Mouse (Mus musculus) left cerebral cortex, adult 8-10 months (tissue): ENCODE results near the gene Rassf7. TPM values are rescaled to one million over a fixed set of nuclear protein-coding genes. Genes with fewer than 3 reads are reported as not detected.

ENCODE experiments used
- DNase-seq, 2 experiments: peaks; one replicate each; pipeline ENCODE4 v3.0.0; 2022; ENCODE audit warnings: low spot score in 2 of 2
- total RNA-seq, 4 experiments: library from RNA; stranded (reverse); gene quantifications; 2 replicates each; pipeline ENCODE4 v1.2.4; 2022

Gene Rassf7
- 1 to 10 TPM in 3 of 4 experiments, under 1 TPM in 1; 0.89 to 2.7 (median 2.4) TPM for total RNA-seq

DNA sequence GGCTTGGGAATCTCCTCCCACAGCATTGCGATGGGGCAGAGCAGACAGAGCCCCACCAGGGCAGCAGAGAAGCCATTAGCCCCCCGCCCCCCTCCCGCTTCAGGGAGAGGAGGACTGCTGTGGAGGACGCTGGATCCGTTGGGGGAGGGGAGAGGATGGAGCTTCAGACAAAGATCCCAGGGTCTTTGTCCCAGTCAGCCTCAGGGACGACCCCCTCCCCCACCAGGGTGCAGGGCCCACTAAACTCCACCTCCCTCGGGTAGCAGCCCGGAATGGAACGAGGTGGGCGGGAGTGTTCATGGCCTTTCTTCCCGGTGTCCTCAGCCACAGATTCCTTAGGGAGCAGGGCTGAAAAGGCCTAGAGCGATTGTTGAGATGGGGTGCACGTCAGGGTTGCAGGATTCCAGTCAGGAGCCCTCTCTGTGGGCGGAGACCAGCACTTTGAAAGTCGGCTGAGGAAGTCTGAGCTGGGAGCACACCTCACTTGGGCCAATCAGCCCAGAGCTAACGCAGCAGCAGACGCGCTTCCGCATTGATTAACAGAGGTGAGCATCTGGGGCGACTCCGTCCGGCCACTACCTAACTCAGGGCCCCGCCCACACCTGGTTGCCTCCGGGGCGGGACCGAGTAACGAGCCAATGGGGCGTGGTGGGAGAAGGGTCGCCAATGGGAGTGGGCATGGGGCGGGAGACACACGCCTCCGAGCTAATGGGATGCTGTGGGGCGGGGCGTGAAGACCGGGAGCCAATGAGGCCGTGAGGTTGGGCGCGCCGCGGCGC, at the start of gene Rassf7:
TSS of gene Rassf7 (plus strand) at position 760 of the 779 bp plus-strand sequence.
- DNase-seq: peak; percentile 52 to 82

DNA sequence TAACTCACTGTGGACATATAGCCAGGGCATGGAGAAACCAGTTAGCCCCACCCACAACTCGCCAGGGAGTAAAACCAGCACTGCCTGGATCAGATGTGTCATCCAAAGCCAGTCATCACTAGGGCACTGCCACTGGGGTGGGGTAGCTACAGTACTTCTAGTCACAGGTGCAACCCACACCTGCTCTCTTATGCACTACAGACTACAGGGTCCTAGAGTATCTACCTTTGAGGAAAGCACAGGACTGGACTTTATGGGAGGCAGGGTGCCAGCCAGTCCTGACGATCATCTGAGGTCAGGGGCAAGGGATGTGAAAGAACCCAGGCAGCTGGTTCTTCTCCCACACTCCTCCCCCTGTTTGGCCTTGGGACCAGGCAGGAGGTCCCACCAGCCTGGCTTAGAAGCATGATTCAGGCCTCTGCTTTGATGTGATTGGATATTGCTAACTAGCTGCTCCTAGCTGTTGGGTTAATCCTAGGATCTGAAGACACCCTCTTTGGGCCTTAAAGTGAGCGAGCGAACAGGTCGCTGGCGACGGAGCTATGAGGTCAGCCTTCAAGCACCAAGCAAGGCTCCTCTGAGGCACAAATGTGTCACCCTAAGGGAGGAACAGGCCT, 47.7 kb upstream of the Rassf7 start:
- no peak for DNase-seq

DNA sequence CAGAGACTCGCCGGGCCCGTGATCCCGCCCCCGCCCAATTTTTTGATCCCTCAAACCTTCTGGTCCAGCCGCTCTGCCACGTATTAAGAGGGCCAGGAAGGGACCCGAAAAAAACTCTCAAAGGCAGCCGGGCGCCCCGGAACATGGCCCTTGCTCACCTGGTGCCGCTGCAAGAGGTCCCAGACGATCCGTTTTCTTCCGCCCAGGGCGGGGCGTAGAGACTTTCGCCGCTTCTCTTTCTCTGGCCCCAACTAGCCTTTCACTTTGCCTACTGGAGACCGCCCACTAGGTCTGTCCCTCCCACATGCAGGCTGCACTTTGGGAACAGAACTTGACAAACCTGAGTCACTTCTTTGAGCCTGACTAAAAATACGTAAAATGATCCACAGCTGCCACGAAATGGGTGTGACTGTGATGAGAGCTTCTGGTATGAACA, 47.1 kb upstream of the Rassf7 start:
- DNase-seq: peak in 1 of 2 experiments; percentile 71

DNA sequence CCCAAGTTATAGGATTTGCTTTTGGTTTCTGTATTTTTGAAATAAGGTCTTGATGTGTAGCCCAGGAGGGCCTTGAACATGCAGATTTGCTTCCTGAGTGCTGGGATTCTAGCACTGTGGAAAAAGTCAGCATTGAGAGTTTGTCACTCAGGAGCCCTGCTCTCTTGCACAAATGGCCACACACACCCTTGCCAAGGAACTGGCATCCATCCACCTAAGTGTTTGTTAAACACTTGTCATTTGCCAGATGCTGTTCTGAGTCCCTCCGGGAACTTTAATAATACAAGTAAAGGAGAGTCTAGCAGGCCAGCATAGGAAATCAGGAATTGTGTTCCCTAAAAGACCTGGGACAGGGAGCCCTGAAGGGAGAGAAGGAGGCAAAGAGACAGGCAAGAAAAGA, 46.4 kb upstream of the Rassf7 start:
- no peak for DNase-seq

DNA sequence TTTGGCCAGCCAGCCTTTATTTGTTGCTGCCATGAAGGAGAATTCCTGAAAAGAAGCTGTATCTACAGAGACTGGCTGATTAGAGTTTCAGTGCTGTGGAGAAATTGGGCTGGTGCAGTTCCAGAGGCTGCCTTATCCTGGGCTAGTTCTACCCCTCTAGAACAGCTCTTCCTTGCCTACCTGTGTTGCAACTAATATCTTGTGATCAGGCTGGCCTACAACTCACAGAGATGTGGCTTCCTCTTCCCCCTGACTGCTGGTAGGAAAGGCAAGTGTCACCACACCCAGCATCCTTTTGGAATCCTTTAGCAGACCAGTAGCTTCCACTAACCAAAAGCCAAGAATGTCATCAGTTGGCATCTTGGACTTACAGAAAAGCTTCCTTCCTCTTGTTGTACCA, 45.8 kb upstream of the Rassf7 start:
- DNase-seq: no peak

DNA sequence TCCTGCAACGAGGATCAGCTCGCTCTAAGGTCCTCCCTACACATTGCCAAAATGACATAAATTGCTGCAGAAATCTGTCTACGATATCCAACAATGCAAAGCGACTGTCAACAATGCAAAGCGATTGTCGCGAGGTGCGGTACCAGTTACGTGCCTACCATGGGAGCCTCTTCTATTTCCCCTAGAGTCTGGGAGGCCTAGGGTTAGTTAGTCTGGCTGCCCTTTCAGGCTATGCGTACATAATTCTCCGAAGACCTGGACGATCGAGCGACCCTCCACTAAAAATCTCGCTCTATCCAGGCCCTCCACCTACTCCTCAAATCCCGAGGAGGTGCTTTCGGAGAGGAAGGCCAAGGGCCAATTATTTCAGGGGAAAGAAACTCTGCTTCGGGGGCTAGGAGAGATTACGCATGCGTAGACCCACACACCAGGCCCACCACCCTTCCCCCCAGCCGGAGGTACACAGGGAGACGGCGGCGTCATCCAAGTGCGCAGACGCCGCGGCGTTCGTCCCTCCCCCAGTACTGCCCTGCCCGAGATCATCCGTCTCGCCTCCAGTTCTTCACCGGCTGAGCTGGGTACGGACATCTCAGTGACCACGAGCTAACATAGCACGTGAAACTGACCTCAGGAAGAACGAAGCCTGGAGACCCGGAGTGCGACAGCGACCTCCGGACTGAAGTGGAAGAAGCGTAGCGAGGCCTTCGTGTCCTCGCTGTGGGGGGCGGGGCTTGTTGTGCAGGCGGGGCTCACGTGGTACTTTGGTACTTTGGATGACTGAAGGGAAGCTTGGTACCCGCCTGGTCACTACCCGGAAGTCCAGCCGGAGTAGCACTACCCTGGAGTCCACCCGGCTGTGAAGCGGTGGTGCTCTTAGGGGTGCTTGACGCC, 43.3 kb upstream of the Rassf7 start, which contains the start of gene Rnh1:
TSS of gene Rnh1 (minus strand) at position 742 of the 891 bp plus-strand sequence.
- peak; percentile 78 to 93 for DNase-seq

DNA sequence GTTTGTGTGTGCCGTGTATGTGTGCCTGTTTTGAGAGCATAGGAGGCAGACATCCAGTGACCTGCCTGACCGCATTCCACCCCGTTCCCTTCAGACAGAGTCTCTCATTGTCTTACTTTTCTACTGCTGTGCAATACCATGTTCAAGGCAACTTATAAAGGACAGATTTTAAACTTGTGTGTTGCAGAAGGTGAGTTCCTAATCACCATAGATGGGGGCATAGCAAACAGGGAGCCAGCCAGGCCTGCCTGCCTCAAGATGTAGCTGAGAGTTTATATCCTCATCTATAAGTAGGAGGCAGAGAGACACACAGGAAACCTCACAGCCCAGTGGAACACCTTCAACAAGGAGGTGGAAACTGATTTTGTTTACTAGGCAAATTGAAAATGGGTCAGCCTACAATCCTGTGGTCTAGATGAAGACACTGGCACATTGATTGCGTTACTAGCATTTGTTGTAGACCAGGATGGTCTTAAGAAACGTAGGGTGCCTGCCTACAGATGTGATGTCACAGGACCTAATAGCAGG, 42.3 kb upstream of the Rassf7 start:
- DNase-seq: no peak

DNA sequence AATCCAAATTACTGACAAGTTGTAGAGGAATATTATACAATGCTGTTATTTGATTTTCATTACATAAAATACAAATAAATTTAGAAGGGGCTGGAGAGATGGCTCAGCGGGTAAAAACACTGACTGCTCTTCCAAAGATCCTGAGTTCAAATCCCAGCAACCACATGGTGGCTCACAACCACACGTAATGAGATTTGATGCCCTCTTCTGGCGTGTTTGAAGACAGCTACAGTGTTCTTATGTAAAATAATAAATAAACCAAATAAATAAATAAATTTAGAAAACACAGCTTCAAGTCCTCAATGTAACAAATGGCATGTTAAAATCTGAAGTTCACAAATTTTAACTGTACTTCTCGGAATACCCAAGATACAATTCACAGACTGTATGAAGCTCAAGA, 40.6 kb upstream of the Rassf7 start:
- DNase-seq: no peak

DNA sequence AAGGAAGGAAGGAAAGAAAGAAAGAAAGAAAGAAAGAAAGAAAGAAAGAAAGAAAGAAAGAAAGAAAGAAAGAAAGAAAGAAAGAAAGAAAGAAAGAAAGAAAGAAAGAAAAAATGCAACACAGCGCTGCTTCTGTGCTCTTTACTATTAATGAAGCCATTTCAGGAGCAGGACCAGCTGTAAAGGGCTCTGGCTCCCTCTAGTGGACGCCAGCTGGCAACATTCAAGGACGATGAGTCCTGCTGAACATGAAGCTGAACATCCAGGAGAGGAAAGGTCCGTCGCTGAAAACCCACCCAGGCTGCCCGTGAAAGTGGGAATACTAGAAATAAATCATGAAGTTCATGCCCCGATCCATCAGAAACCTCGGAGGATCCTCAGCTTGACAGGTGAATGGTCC, 39.5 kb upstream of the Rassf7 start:
- peak; percentile 62 to 72 for DNase-seq

DNA sequence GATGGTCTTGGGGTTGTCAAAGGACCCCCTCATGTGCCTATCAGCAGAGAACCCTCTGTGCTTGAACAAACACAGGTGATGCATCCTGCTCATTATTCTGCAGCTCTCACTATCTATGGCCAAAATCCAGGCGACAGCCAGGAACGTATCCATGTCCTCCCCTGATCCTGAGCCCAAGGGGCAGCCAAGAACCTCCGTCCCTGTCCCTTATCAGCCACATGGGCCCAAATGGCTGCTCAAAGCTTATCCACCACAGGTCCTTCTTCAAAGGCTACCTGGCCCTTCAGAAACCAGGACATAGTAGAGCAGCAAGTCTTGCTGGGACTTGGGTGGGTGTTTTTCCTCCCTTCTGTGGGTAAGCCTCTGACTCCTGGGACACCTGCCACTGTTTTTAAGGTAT, 27.5 kb upstream of the Rassf7 start:
- no peak for DNase-seq

DNA sequence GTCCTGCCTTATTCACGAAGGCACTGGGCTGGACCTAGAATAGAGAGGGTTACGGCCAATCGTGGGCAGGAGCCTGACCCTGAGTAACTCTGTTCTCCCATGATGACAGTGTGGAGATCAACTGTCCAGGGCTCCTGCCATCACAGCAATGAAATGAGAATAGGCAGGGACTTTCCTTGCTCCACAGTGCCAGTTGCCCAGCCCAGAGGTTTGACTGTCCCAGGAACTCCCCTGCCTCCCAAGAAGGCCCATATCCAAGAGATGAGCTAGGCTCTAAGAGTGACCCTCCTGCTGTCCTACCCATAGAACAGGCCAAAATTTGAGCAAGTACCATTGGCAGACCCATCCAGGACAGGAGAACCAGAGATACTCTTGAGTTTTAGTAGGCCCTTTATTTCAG, 26.9 kb upstream of the Rassf7 start:
- no peak for DNase-seq

DNA sequence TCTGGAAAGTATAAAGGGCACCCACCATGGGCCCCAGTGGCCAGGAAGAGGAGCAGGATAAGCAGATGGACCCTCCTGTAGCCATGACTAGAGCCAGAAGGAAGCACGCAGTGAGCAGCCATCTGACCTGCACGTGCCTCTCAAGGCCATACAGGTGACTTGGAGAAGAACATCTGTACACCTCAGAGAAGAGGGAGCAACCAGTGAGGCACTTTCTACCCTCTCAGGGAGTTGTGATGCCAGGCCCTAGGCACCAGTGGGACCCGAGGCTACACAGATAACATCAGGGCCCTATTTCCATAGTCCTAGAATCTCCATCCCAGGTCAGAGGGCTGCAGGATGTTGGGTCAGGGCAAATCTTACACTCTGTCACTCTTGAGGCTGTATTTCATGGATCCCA, 25.4 kb upstream of the Rassf7 start:
- DNase-seq: no peak

DNA sequence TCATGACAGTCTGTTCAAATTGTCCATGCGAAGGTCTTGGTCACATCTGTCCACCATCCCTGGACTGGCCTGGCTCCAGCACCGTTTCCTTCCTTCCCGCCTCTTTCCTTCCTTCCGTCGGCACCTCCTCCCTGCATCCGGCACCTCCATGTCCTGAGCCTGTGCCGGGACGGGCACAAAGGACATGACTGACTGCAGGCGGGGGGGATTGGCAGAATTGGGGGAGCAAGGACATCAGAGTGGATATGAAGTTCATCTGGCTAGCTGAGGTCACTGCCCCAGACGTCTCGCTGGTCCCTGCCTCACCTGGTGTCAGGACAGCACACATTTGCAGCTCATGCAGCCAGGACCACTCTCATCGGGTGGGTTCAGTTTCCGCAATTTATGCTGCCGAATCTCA, 24.6 kb upstream of the Rassf7 start:
- DNase-seq: no peak

DNA sequence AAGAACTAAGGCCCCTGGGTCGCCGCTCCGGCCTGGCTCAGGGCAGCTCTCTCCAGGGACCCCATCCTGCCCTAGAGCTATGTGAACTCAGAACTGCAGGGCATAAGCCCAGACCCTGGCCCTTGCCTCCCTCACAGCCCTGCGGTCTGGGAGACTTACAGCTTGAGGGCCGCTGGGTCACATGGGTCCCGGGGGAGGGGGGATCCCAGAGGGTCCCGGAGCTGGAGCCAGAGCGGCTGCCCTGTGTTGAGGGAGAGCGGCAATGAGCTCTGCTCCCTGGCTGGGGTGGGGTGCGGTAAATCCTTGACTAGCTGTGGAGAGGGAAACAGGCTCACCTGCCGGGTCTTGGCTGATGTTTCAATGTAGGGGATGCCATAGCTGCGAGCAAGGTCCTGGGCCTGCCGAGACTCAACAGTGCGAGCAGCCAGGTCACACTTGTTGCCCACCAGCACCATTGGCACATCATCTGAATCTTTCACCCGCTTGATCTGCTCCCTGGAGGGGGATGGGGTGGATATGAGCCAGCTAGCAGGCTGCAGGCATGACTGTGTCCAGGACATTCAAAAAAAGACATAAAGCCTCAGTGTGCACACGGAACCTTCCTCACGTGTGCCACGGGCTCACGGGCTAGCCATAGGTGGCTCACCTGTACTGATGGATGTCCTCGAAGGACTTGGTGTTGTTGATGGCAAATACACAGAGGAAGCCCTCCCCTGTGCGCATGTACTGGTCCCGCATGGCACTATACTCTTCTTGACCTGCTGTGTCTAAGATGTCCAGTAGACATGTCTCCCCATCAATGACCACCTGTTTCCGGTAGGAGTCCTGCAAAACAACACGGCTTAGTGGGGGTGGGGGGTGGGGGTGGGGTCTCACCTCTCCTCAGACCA, 23.6 kb upstream of the Rassf7 start:
- no peak for DNase-seq

DNA sequence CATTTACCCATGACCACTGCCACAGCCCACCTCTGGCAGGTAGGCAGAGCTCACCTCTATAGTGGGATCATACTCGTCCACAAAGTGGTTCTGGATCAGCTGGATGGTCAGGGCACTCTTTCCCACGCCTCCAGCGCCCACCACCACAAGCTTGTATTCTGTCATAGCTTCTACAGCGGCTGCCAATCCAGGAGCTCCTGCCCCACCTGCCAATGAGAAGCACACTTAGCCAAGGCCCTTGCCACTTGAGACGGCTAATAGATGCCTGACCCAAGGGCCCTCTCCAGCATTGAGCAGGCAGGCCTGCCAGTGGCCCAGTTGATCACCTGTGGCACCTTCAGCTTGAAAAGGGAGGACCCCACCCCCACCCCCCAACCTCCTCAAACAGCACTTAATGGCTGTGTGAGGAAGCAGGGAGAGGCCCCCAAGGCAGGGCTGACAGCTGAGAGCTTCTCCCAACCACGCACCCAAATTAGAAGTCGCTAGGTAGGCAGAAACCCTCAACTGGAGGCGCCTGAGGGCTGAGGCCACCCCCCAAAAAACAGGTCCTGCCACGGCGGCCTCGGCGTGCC, 22.8 kb upstream of the Rassf7 start:
- no peak for DNase-seq

DNA sequence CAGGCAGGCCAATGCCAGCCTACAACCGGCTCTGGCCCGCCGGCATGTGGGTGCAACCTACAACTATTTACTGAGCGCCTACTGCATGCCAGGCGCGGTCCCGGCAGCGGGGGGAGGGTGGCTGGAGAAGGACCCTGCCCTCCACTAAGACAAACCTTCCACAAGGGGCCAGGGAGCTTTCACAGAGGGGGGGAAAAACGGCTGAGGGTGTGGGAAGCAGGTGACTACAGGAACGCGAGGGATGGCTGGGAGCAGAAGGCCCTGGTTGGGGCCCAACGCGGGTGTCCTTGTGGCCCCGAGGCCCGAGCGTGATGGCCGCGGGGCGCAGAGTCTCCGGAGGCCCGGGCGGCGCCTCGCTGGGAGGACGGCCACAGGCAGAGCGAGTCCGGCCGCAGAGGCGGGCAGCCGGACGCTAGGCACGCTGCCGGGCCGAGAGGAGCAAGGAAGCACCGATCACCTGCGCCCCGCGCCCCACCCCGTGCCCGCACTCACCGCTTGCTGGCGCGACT, 22.3 kb upstream of the Rassf7 start:
- DNase-seq: peak in 1 of 2 experiments; percentile 37

DNA sequence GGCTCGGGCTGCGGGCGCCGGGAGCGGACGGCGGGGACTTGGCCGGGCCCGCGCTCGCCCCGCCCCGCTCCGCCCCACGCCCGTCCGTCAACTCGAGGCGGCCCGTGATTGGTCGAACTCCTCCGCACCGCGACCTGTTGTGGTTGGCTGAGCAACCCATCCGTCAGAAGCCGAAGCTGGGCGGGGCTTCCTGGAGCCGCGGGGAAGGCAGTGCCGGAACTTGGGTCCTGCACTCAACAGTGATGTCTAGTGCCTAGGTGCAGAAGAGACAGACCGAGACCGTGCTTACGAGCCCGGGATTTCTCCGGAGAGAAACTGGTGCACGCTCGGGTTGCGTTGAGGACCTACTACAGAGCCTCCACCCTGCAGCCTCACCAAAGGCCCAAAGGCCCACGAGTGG, 21.7 kb upstream of the Rassf7 start, which contains the start of the genes Hras and Lrrc56:
TSS of gene Hras (minus strand) at position 58 of the 400 bp plus-strand sequence.
TSS of gene Lrrc56 (plus strand) at position 210 of the 400 bp plus-strand sequence.
- DNase-seq: peak; percentile 95 to 97

DNA sequence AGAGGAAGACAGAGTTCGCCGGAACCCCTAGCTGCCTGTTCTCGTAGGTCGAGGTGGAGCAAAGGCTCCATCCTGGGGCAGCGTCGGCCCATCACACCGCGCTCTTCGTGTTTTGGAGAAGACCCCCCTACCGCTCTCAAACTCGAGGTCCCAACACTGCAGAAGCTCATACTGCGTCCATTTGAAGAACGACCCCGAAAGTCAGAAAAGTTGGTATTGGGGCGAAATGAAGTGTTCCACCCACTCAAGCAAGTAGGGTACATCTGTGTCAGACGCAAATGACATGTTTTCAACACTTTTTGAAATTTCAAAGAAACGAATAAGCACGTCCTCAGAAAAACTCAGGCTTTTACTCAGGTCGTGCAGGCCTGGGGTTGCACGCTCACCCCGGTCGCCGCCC, 21.3 kb upstream of the Rassf7 start:
- no peak for DNase-seq

DNA sequence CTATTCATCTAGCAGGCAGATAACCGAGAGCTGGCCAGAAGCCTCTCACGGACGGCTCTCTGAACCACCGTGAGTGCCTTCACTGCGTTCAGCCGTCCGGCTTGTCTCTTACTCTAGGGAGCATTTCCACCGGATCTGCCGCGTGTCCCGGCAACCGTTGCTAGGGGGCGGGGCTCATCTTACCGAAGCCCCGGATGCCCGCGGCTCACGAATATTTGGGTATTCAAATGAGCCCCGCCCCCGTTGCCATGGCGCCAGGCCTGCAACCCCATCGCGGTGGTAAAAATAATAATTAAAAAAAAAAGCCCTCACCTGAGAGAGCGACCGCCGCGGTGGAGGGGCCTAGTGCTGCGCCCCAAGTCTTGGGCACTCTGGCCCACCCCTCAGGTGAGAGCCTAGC, 20.8 kb upstream of the Rassf7 start:
- DNase-seq: peak; percentile 69 to 86

DNA sequence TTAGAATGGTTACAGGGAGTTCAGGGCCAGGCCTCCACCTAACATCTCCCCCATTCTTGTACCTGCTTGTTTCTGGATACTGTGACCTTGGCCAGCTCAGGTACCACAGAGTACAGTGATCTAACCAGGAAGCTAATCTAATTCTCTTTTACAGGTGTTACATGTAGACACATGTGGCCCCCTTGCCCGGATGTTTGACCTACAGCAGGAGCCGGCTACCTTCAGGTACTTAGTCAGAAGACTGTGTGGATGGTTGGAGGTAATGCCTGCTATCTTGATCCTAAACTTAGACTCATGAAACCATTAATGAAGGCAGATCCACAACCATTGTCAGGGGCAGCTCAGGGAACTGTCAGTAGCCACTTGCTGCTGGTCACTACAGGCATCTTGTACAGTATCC, 19.9 kb upstream of the Rassf7 start:
- no peak for DNase-seq
